Mouse (Mus musculus) granulocyte monocyte progenitor cell, adult 5-6 weeks (primary cell): Measurements from ENCODE around the gene Spock1. TPM values are rescaled to one million over a fixed set of nuclear protein-coding genes. Genes with fewer than 3 reads are reported as not detected.

Source experiments
- ATAC-seq: replicated peaks from 2 replicates; pipeline ENCODE4 v1.8.0; 2016; ENCODE audit warnings: mild to moderate bottlenecking, moderate TSS enrichment, inconsistent platforms; ENCODE audit not compliant: poor library complexity, severe bottlenecking
- total RNA-seq, 2 experiments: library from RNA; stranded (forward) in 1 of 2; stranded (reverse) in 1 of 2; fragments of 200-712, 200-1000 nt in 1 of 2; fragments of >200 nt in 1 of 2; fragmentation: Nextera tagmentation in 1 of 2; gene quantifications; 2 replicates each; pipeline ENCODE4 v1.2.3; 2014 to 2017

Gene Spock1
- total RNA-seq, 2 experiments from 2014 or later = not detected

DNA sequence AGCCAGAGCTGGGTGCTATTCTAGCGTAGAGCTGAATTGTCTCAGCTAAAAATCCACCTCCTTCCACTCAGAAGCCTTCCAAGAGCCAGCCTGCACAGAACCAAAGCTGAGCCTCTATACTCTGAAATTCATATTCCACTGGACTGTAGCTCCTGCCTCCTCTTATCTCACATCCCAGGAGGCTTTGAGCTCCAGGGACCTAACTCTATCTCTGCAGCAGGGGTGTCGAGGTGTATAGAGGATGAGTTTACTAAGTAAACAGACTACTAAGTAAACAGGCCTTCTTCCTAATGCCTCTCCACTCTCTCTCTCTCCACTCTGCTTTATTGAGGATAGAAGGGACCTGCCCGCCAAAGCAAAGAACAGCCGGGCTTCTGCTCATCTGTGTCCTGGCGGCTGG is 167.7 kb downstream of the Spock1 start:
- no peak for ATAC-seq

DNA sequence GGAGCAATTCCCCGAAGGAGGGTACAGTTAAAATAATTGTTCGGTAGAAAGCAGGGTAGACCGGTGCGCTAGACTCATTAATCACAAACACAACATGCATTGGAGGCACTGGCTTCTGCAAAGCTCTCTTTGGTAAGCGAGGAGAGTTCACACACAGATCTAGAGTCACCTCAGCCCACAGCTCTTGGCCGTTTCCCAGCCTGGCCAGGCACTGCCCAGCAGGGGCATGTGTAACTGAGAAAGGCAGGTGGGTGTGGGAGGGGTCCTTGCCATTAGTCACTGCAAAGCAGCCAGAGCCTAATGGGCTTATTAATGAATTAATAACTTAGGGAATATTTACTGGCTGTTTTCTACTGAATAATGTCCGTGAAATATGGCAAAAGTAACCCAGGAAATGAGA is 172.1 kb downstream of the Spock1 start:
- ATAC-seq = no peak

DNA sequence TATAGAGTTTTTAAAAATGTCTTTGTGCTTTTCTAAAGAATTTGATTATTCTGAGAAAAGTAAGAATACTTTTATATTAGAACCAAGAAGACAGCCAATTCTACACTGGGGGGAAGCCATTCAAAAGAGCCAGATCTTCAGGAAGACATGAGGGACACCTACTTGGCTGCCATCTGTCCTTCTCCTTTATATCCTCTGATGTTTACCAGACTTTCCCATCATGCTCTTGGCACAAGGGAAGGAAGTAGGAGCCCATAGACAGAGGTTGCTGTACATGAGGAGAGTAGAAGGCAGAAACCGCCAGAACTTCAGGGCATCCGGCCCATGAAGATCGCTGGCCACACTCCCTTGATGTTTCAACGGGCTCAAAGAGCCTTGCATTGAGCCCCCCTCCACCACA is 173.6 kb downstream of the Spock1 start:
- ATAC-seq = no peak

DNA sequence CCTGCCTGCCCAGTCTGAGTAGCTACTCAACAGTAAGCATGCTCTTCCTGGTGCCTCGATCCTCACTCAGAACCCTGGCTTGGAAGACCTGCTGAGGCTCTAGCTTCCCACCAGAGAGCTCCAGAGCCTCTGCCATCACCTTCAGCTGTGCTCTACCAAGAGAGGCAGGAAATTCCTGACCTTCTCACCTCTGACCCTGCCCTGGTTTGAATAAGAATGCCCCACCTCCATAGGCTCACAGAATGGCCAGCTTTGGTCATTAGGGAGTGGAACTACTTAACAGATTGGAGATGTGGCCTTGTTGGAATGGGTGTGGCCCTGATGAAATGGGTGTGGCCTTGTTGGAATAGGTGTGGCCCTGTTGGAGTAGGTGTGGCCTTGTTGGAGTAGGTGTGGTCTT is 174.6 kb downstream of the Spock1 start:
- ATAC-seq = no peak

DNA sequence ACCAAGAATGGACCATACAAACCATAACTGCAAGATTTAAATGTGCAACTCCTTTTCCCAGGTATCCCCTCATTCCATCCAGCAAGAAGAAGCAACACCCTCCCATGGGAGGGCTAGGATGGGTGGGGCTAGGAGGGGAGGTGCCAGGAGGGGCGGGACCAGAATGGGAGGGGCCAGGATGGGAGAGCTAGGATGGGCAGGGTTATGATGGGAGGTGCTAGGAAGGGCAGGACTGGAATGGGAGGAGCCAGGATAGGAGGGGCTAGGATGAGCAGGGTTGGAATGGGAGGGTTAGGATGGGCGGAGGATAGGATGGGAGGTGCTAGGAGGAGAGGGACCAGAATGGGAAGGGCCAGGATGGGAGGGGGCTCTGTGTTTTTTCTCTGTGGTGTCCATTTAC is 175.9 kb downstream of the Spock1 start:
- ATAC-seq = no peak

DNA sequence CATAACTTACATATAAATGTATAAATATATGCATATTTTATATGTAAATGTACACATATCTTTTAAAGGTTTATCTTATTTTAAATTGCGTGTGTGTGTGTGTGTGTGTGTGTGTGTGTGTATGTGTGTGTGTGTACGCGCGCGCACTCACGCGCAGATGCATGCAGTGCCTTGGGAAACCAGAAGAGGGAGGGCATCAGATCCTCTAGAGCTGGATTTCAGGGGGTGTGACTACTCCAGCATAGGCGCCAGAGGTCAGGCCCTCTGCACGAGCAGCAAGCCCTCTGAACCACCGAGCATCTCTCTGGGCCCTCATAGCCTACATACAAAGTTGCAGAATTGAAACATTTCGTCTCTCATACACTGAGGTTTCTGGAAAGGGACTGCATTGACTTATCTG is 180.4 kb downstream of the Spock1 start:
- ATAC-seq = no peak

DNA sequence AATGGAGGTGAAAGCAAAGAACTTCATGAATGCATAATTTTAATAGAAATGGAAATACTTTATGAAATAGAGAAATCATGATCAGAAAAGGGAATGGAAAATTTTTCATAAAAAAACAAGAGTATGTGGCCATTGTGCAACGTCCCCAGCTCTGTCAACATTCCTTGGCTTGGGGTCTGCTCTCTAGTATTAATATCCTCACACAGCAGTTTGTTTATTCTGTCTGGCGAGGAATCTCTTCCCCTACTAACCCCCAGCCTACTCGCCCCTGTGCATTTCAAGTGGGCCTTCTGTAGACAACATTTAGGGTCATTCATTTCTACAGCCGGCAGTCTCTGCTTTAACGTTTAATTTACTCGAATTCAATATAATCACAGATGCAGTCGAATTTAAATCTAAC is 181.5 kb downstream of the Spock1 start:
- no peak for ATAC-seq

DNA sequence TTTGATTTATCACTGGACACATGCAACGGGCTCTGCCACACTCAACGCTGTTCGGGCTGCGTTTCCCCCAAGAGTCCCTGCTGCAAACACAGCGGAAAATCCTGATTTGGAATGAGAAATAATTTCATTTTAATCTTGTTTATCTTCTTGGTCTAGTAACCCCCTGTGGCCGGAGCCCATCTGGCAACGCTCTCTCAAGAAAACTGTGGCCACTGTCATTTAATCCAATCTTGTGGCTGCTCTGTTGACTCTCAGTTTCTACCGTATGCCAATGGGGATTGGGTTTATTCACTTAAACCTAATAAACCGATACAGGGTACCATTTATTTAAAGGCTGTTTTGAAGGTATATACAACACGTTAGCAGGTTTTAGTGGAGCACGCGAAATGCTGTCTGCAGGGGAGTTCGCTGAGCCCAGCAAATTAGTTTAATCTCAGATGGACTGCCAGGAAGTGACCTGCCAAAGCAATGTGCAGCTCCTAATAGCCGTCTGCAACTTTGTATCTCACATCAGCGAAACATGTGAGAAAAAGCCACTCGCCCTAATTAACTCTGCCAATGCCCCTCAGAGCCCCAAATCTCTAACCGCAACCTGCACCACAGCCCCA is 185.7 kb downstream of the Spock1 start:
- ATAC-seq = no peak

DNA sequence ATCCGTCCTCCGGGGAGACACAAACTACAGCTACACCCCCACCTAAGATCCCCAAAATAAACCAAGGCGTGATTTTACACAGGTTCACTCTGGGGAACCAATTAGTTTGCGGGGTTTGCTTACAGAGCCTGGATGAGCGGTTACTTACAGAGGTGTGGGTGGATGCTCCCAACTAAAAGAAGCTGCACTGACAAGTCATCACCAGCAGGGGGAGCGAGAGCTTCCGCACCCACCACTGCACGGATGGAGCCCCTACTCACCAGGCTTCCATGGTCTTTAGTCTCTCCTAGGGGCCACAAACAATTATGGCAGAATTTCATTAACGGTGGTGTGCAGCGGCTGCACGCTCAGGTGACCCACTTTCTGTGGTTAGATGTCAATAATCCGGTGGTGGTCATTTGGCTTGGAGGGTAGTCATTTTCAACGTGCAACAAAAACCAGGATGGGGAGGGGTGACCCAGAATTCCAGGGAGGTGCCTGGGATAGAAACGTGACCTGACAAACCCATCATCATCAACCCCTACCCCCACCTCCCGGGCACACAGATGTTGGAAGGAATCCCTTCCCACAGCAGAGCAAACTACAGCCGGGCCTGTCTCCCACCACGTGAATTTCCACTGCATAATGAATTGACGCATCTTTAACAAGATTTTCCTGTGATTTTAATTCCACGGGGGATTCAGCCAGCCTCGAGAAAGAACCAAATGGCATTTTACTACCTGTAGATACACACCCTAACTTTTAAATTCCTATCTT is 186.4 kb downstream of the Spock1 start:
- no peak for ATAC-seq

DNA sequence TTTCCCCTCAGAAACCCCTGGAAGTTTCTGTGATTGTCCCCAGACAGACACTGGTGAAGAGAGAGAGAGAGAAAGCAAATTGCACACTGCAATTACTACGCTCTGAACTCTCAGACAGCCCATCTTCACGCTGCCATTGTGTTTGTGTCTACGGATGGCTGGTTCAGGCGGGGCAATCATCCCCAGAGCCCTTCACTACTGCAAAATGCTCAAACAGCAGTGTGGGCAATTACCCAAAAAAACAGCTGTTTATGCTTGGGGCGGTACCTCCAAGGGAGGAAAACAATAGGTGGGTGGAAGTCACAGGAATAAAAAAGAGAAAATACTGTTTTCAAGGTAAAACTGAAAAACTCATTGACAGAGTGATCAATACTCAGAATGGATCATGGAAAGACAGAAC is 190.0 kb downstream of the Spock1 start:
- ATAC-seq = no peak

DNA sequence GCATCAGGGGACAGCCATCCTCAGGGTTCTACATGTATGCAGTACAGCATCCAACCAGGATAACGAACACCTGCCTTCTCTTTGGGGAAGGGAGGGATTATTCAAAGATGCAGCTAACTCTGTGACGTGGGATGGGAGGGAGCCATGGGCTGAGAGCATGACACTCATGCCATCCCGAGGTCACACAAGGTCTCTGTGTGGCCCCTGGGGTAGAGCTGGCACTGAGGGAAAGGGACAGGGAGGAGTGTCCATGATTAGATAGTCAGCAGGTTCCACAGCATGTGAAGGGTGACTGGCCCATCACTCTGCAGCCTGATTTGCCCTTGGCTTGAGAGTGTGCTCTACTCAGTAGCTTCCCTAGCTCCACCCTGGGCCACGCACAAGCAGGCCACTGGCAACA is 195.2 kb downstream of the Spock1 start:
- no peak for ATAC-seq

DNA sequence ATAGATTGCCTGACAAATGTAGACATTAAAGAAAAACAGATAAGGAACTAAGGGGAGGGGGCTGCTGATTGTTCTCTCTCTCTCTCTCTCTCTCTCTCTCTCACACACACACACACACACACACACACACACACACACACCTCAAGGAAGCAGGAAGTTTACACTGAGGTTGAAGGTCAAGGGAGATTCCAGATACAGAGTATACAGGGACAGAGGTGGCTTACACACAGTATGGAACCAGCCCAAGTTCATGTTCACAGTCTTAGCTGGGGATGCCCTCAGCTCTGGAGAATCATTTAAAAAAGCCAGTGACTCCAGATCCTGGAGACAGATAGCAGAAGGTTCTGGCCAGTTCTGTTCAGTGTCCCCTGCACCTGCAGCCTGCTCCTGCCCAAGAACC is 199.7 kb downstream of the Spock1 start:
- ATAC-seq = no peak

DNA sequence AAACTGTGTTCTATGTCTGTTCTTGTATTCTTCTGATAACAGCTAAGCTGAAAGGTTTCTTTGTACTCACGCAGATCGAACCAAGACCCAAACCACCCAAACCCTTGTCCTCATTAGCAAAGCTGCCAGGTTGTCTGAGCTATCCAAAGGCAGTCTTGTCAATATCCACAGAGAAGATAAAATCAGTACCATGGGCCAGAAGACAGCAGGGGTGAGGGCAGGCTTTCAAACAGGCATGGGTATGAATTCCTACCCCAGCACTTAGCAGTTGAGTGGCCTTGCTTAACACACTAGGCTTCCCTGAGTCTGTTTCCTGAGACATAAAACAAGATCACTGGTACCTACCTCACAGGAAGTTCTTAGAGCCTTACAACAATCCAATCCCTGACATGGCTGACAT is 205.2 kb downstream of the Spock1 start:
- ATAC-seq = no peak

DNA sequence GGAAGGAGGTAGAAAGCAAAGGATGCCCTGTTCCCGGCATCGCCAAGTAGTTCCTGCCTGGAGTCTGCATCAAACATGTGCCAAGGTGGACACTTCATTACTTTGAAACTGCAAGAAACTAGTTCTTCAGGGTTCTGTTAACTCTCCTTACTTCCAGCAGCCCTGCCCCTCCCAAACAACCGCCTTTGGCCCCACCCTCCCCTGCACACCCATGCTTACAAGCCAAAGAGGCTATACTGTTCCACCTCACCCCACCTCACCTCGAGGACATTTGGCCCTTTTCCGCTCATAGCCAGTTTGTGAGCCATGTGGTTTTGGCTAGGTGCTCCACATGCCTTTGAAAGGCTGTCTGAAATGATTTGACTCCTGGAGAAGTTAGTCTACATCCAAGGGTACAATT is 211.4 kb downstream of the Spock1 start:
- ATAC-seq = no peak

DNA sequence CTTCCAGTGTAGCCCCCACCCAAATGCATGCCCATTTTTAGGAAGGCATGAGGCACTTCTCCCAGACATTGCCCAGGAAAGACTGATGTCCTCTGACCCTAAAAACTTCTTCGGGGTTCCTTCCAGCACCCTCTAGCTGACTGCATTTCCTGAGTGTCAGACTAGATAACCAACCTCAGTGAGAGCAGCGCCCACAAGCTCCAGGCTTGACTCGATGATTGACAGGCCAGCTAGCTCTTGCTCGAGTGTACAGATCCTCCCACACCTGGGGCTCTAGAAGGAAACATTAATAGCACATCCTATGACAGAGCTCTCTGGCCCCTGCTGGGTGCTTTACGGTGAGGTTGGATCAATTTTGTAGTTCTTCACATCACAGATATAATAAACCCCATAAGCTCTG is 219.2 kb downstream of the Spock1 start:
- ATAC-seq = no peak

DNA sequence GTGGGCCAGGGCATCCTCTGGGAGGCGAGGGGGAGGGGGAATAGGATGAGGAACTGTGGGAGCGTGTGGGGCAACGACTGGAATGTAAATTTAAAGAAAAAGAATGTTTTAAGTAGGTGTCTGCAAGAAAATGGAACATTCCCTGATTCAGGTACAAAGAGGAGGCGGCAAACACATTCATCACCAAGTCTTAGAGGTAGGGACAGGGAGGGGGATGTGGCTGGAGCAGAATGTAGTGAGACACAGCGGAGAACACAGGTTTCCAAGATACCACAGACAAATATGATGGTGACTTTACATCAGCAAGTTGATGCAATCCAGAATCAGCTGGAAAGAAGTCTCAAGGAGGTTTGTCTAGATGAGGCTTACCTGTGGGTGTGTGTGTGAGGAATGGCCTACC is 221.7 kb downstream of the Spock1 start:
- no peak for ATAC-seq

DNA sequence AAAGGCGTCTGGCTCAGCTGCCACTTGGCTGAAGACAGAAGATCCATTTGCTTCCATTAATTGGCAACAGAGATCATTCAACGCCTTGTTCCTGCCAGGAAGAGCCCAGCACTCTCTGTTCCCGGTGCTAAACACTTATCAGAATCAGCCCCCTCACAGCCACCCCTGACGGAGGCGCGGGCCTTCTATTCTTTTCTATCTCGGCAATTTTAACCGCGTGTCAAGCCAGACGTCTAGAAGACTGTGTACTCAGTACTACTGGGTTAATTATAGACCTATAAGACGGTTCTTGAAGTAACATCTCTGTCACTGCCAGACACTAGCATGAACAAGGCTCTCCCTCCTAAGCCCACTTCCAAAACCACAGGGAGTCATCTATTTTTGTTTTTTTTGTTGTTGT is 222.9 kb downstream of the Spock1 start:
- no peak for ATAC-seq

DNA sequence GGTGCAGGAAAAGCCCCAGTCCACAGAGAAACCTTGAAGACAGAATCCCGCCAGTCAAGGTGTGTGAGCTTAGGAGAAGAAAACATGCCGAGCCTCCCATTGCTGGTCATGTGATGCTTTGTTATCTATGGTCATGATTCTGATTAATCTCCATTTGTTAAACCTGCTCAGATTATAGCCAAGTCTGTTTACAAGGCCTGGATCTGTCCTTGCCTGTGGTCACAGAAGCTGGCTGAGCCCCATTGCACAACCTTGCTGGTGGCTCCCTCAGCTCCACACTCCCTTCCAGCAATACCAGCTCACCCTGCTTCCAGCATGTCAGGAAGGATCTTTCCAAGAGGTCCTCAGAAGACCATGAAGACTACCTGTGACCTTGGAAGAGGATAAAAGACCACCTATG is 228.5 kb downstream of the Spock1 start:
- ATAC-seq = no peak

DNA sequence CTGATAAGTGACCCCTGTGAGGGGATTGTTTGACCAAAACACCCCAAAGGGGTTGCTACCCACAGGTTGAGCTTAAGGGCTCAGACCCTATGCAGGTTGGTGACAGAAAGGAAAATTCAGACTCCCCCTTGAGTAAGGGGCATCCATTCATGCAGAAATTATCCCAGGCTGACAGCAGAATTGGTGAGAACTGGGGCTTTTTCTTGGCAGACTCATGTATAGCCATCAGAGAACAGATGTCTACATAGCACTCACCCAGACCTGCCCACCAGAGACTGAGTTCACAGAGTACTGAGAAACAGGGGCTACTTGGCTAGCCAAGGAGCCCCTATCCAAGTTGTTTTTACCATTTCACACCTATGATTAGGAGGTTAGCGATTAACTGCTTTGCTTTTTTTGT is 231.3 kb downstream of the Spock1 start:
- no peak for ATAC-seq

DNA sequence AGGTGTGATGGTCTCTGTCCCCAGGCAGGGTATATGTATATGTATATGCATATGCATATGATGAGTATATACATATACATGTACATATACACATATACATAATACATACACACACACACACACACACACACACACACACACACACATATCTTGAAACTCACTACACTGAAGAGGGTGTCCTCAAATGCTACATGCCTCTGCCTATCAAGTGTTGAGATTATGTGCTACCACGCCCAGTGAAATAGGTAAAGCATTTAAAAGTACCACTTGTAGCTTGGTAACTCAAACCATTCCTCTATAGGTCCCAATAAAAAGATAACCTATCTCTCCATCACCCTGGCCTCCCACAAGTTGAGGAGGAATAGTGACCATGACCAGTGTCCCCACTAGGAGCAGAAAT is 234.7 kb downstream of the Spock1 start:
- no peak for ATAC-seq

DNA sequence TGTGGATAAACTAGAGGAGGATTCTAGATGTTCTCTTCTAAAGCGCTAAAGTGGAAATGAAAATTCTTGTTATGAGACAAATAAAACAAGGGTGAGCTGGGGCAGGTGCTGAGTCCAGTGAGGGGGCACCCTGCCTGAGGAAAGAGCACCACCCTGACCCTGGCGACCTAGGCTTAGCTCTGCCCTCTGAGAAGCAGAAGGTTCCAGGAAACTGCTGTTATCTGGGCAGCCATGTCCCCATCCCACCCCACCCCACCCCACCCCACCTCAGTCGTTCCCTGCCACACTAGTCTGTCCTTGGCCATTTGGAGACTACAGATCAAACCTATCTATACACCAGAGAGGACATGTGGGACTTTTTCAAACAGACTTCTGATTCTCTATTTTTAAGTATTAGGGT is 235.4 kb downstream of the Spock1 start:
- ATAC-seq = no peak

DNA sequence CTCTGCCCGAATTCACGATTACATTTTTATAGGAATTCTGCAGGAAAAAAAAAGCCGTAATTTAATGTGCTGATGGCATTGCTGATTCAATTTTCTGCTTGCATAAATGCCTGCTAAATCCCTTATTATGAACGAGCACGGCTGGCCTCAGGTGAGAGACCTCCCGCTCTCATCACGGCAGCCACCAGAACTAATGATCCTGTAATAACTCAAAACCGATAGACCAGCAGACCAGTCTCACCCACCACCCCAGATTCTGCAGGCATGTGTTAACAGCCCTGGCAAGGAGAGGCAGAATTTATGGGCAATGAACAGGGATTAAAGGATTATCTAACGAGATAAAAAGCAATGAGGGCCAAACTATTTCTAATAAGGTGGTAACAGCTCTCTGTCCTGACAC is 236.2 kb downstream of the Spock1 start:
- no peak for ATAC-seq
